Mouse (Mus musculus) heart, adult 2 months (tissue): ENCODE data around the gene Bmpr1a. TPM values are rescaled to one million over a fixed set of nuclear protein-coding genes. Genes with fewer than 3 reads are reported as not detected.
A peak's percentile ranks its signal among the peaks of the same experiment; 100 is the strongest.
"Not testable (repeated sequence)": the region's sequence is repeated elsewhere in the genome, so short reads cannot be mapped to it uniquely, and the experiment has no call there.

ENCODE experiments used
- DNase-seq, 2 experiments: peaks; one replicate each; pipeline ENCODE4 v3.0.0; 2021
- H3K27ac ChIP-seq: fragments of 200-600 bp; 2 replicates; pipeline ENCODE4 v1.8.1; 2022
- H3K27me3 ChIP-seq: fragments of 200-500 bp; 2 replicates; pipeline ENCODE4 v1.6.1; 2012; ENCODE audit warnings: mild to moderate bottlenecking, low read length, inconsistent platforms, mixed read lengths; ENCODE audit not compliant: control insufficient read depth, insufficient read depth
- H3K36me3 ChIP-seq: fragments of 200-500 bp; 2 replicates; pipeline ENCODE4 v1.6.1; 2012; ENCODE audit warnings: low read length, inconsistent platforms; ENCODE audit not compliant: control insufficient read depth, insufficient read depth
- H3K4me1 ChIP-seq: fragments of 200-500 bp; 2 replicates; pipeline ENCODE4 v1.6.1; 2011; ENCODE audit warnings: low read length; ENCODE audit not compliant: control insufficient read depth, insufficient read depth
- H3K4me3 ChIP-seq: fragments of 200-600 bp; 2 replicates; pipeline ENCODE4 v1.8.1; 2022
- H3K79me2 ChIP-seq: fragments of 200-500 bp; replicated peaks from 2 replicates; pipeline ENCODE4 v1.6.1; 2012; ENCODE audit warnings: mild to moderate bottlenecking, inconsistent platforms, low read length, moderate library complexity, mixed read lengths; ENCODE audit not compliant: control insufficient read depth, insufficient read depth
- H3K9ac ChIP-seq: fragments of 200-500 bp; 2 replicates; pipeline ENCODE4 v1.6.1; 2012; ENCODE audit warnings: low read depth, mild to moderate bottlenecking, control low read depth, inconsistent platforms, low read length, mixed read lengths
- CTCF ChIP-seq: fragments of 200-600 bp; IDR thresholded peaks from 2 replicates; pipeline ENCODE4 v1.8.1; 2022; ENCODE audit warnings: antibody characterized with exemption, mild to moderate bottlenecking, moderate library complexity
- EP300 ChIP-seq: fragments of 200-500 bp; IDR thresholded peaks from 2 replicates; pipeline ENCODE4 v1.6.1; 2011; ENCODE audit warnings: low read depth, low read length, control low read depth; ENCODE audit not compliant: insufficient read depth
- POLR2A ChIP-seq: fragments of 200-500 bp; IDR thresholded peaks from 2 replicates; pipeline ENCODE4 v1.6.1; 2011; ENCODE audit warnings: mild to moderate bottlenecking, low read depth, low read length, control low read depth; ENCODE audit not compliant: insufficient read depth
- WGBS: fragments of 180-500 bp; shearing (Covaris S2); methylation state at CpG from one replicate; pipeline ENCODE4 v1.1.7; 2018; 5-methylcytosine and 5-hydroxymethylcytosine counted together
- intact Hi-C: fragments of 180-260 bp; cut with DNase I; formaldehyde crosslinking; loops from one replicate; pipeline ENCODE4 v1.15.1; 2025
- polyA plus RNA-seq: library from polyadenylated mRNA; depleted of rRNA; stranded (reverse); fragments of >200 nt; gene quantifications from 2 replicates; pipeline ENCODE4 v1.2.3, GENCODE M21; 2012
- total RNA-seq, 2 experiments: library from RNA; stranded (reverse); gene quantifications; 2 replicates each; pipeline ENCODE4 v1.2.3; 2021

The Bmpr1a gene
- total and polyA plus RNA-seq, 3 experiments, result 13.8 to 62.5 (median 58.4) TPM

- no peaks in the 10 kb centered on the region for H3K27me3 ChIP-seq
- H3K36me3 ChIP-seq, result peaks cover 37% of the 10 kb centered on the region
- H3K4me3 ChIP-seq, result no peak overlapping the region
- 0 out of 2 replicates have a peak, but pooled peaks cover 1% of the 10 kb centered on the region for H3K79me2 ChIP-seq
- H3K27ac ChIP-seq, result peak overlapping the region; percentile 40
- WGBS, result 44% methylated on average over 3 of the region's 3 CpGs
- TF ChIP-seq CTCF, result no peak
- TF ChIP-seq EP300, result no peak
- TF ChIP-seq POLR2A, result no peak
- DNase-seq, result no peak
- intact Hi-C loops, result no loop called here
- peaks cover 5% of the 10 kb centered on the region for H3K4me1 ChIP-seq
- H3K9ac ChIP-seq, result no peak overlapping the region
Measured at GRCm38 (mm10) chr14:34440526-34441066, 62.5 kb downstream of the Bmpr1a start.

- no peaks in the 10 kb centered on the region; the same call in 1 of the 2 replicates for H3K36me3 ChIP-seq
- TF ChIP-seq CTCF, result no peak
- TF ChIP-seq EP300, result no peak
- no peak for TF ChIP-seq POLR2A
- intact Hi-C loops, result no loop called here
- no peak overlapping the region for H3K4me3 ChIP-seq
- DNase-seq, result no peak
- 67% methylated on average over 1 of the region's 1 CpGs for WGBS
- H3K27me3 ChIP-seq, result no peaks in the 10 kb centered on the region
- no peaks in the 10 kb centered on the region; the same call in 1 of the 2 replicates for H3K79me2 ChIP-seq
- H3K9ac ChIP-seq, result no peak overlapping the region
- H3K4me1 ChIP-seq, result no peaks in the 10 kb centered on the region; the same call in 1 of the 2 replicates
- H3K27ac ChIP-seq, result no peak overlapping the region
Measured at GRCm38 (mm10) chr14:34429069-34429468, 74.1 kb downstream of the Bmpr1a start.

GRCm38 (mm10) chr14:34428274-34428673 lies 74.9 kb downstream of the Bmpr1a start:
- H3K27me3 ChIP-seq, result no peaks in the 10 kb centered on the region
- intact Hi-C loops, result no loop called here
- no peaks in the 10 kb centered on the region; the same call in 1 of the 2 replicates for H3K79me2 ChIP-seq
- 94% methylated on average over 3 of the region's 3 CpGs for WGBS
- no peak for DNase-seq
- TF ChIP-seq EP300 (no peak), POLR2A (no peak), CTCF (peak; percentile 47)
- no peak overlapping the region for H3K9ac ChIP-seq
- no peak overlapping the region for H3K27ac ChIP-seq
- no peaks in the 10 kb centered on the region; the same call in 1 of the 2 replicates for H3K4me1 ChIP-seq
- no peaks in the 10 kb centered on the region; the same call in 1 of the 2 replicates for H3K36me3 ChIP-seq
- no peak overlapping the region for H3K4me3 ChIP-seq

GRCm38 (mm10) chr14:34421078-34421477 lies 82.1 kb downstream of the Bmpr1a start:
- H3K36me3 ChIP-seq, result no peaks in the 10 kb centered on the region; the same call in 1 of the 2 replicates
- H3K27me3 ChIP-seq, result no peaks in the 10 kb centered on the region
- H3K4me1 ChIP-seq, result no peaks in the 10 kb centered on the region
- no peak overlapping the region for H3K4me3 ChIP-seq
- H3K9ac ChIP-seq, result no peak overlapping the region
- intact Hi-C loops, result no loop called here
- H3K27ac ChIP-seq, result no peak overlapping the region
- no peak for TF ChIP-seq EP300
- no peak for TF ChIP-seq CTCF
- no peak for TF ChIP-seq POLR2A
- no peak for DNase-seq
- no peaks in the 10 kb centered on the region for H3K79me2 ChIP-seq
- 97% methylated on average over 1 of the region's 1 CpGs for WGBS

- Histone ChIP-seq H3K36me3 (no peaks in the 10 kb centered on the region; the same call in 1 of the 2 replicates), H3K4me1 (no peaks in the 10 kb centered on the region), H3K79me2 (no peaks in the 10 kb centered on the region), H3K9ac (no peak overlapping the region), H3K27ac (no peak overlapping the region), H3K27me3 (no peaks in the 10 kb centered on the region), H3K4me3 (no peak overlapping the region)
- no peak for TF ChIP-seq CTCF
- TF ChIP-seq EP300, result no peak
- no peak for TF ChIP-seq POLR2A
- WGBS, result 71% methylated on average over 5 of the region's 5 CpGs
- intact Hi-C loops, result no loop called here
- DNase-seq, result no peak
Measured at GRCm38 (mm10) chr14:34417501-34417900, 85.6 kb downstream of the Bmpr1a start.

- H3K27me3 ChIP-seq, H3K4me3 ChIP-seq, H3K36me3 ChIP-seq, H3K27ac ChIP-seq, H3K9ac ChIP-seq, intact Hi-C loops, H3K4me1 ChIP-seq, DNase-seq, H3K79me2 ChIP-seq: not testable (repeated sequence)
- WGBS, result 91% methylated on average over 4 of the region's 4 CpGs
Measured at GRCm38 (mm10) chr14:34416946-34417345, 86.2 kb downstream of the Bmpr1a start.
